Mouse (Mus musculus) kidney, adult 2 months (tissue): Measurements from ENCODE around the gene Vmn1r32.

Experiments
- CTCF ChIP-seq: fragments of 200-500 bp; conservative IDR thresholded peaks from 2 replicates; pipeline ENCODE4 v1.5.1; 2011; ENCODE audit warnings: low read depth, mild to moderate bottlenecking, control low read depth, low read length, moderate library complexity, mixed read lengths; ENCODE audit not compliant: insufficient read depth, insufficient read length
- POLR2A ChIP-seq: fragments of 200-500 bp; IDR thresholded peaks from one replicate; pipeline ENCODE4 v1.6.1; 2011; ENCODE audit warnings: low read depth, low read length, control low read depth

- TF ChIP-seq POLR2A (no peak), CTCF (no peak)
Measured at GRCm38 (mm10) chr6:66528386-66528785, 31.5 kb downstream of the Vmn1r32 start.
